Mouse (Mus musculus) myocyte (in vitro differentiated cells): ENCODE results near the gene Olfr1089.

Experiments
- CEBPB ChIP-seq: IDR thresholded peaks from 2 replicates; pipeline ENCODE4 v1.6.1; 2011; ENCODE audit warnings: mild to moderate bottlenecking, moderate library complexity; ENCODE audit not compliant: poor library complexity, insufficient read depth, severe bottlenecking
- E2F4 ChIP-seq: IDR thresholded peaks from one replicate; pipeline ENCODE4 v1.6.1; 2011; ENCODE audit warnings: mild to moderate bottlenecking, control low read depth, moderate library complexity; ENCODE audit not compliant: insufficient read depth
- MAX ChIP-seq: IDR thresholded peaks from one replicate; pipeline ENCODE4 v1.6.1; 2011; ENCODE audit warnings: low read depth, mild to moderate bottlenecking, control low read depth
- POLR2A ChIP-seq: IDR thresholded peaks from one replicate; pipeline ENCODE4 v1.6.1; 2011; ENCODE audit warnings: low read depth, mild to moderate bottlenecking, control low read depth, moderate library complexity; ENCODE audit not compliant: insufficient read length
- POLR2AphosphoS2 ChIP-seq: IDR thresholded peaks from one replicate; pipeline ENCODE4 v1.6.1; 2011; ENCODE audit warnings: low read depth, control low read depth; ENCODE audit not compliant: insufficient read length
- SRF ChIP-seq: IDR thresholded peaks from one replicate; pipeline ENCODE4 v1.6.1; 2011; ENCODE audit warnings: low read depth; ENCODE audit not compliant: control insufficient read depth, insufficient read length
- TCF12 ChIP-seq: IDR thresholded peaks from one replicate; pipeline ENCODE4 v1.6.1; 2011; ENCODE audit warnings: mild to moderate bottlenecking, control low read depth; ENCODE audit not compliant: poor library complexity, insufficient read depth, severe bottlenecking
- USF1 ChIP-seq: IDR thresholded peaks from one replicate; pipeline ENCODE4 v1.6.1; 2011; ENCODE audit warnings: low read depth, mild to moderate bottlenecking, control low read depth, moderate library complexity

DNA sequence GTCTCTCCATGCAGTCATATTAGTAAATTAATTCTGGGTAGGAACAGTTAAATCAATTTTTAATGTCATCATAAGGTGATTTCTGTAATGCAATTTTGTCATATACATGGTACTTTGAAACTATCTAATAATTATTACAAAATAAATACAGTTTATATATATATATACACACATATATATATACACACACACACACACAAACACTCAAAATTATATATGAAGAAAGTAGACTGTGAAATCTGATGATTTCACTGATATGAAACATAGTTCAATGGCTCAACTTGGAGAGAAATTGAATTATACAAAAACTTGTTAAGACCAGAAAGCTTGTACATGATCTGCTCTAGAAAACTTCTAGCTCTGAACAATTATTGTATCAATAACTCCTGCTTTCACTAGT is at the start of gene Olfr1089:
- TF ChIP-seq SRF (no peak), POLR2A (no peak), USF1 (no peak), E2F4 (no peak), POLR2AphosphoS2 (no peak), MAX (no peak), CEBPB (no peak), TCF12 (no peak)
